Mouse (Mus musculus) lung, embryonic 14.5 days (tissue): Measurements from ENCODE around the gene Dock9. TPM values are rescaled to one million over a fixed set of nuclear protein-coding genes. Genes with fewer than 3 reads are reported as not detected.

Source experiments
- ATAC-seq: fragments of 200-750 bp; cut with Nextera tagmentation; 2 replicates; pipeline ENCODE4 v1.8.0; 2017; ENCODE audit warnings: mild to moderate bottlenecking, moderate TSS enrichment, moderate library complexity; ENCODE audit not compliant: insufficient read depth
- DNase-seq: peaks from one replicate; pipeline ENCODE4 v3.0.0-alpha.2; 2015
- H3K27ac ChIP-seq: fragments of 300-500 bp; sonication (generic); 2 replicates; pipeline ENCODE4 v1.5.1; 2014; ENCODE audit warnings: low read depth, mild to moderate bottlenecking, moderate library complexity
- H3K27me3 ChIP-seq: fragments of 300-500 bp; sonication (generic); 2 replicates; pipeline ENCODE4 v1.6.1; 2014; ENCODE audit warnings: low read length, control low read depth; ENCODE audit not compliant: insufficient read depth
- H3K36me3 ChIP-seq: fragments of 300-500 bp; sonication (generic); 2 replicates; pipeline ENCODE4 v1.6.1; 2014; ENCODE audit warnings: control low read depth; ENCODE audit not compliant: insufficient read depth
- H3K4me1 ChIP-seq: fragments of 300-500 bp; sonication (generic); 2 replicates; pipeline ENCODE4 v1.6.1; 2014; ENCODE audit warnings: antibody characterized with exemption, control low read depth; ENCODE audit not compliant: insufficient read depth
- H3K4me2 ChIP-seq: fragments of 300-500 bp; sonication (generic); 2 replicates; pipeline ENCODE4 v1.6.1; 2014; ENCODE audit warnings: mild to moderate bottlenecking
- H3K4me3 ChIP-seq: fragments of 300-500 bp; sonication (generic); 2 replicates; pipeline ENCODE4 v1.5.1; 2014; ENCODE audit warnings: low read depth, low read length
- H3K9ac ChIP-seq: fragments of 300-500 bp; sonication (generic); 2 replicates; pipeline ENCODE4 v1.6.1; 2014
- H3K9me3 ChIP-seq: fragments of 300-500 bp; sonication (generic); 2 replicates; pipeline ENCODE4 v1.6.1; 2016; ENCODE audit warnings: low read depth, low read length, control low read depth
- CTCF ChIP-seq: IDR thresholded peaks from 2 replicates; pipeline ENCODE4 v1.5.1; 2016; ENCODE audit warnings: antibody characterized with exemption, low read depth
- WGBS: fragments of 180-500 bp; shearing (Covaris S2); extraction: QIAGEN DNeasy Blood & Tissue Kit; methylation state at CpG from one replicate; pipeline ENCODE4 v1.1.7; 2014; 5-methylcytosine and 5-hydroxymethylcytosine counted together
- polyA plus RNA-seq: library from polyadenylated mRNA; unstranded; fragments of >200 nt; fragmentation: Nextera tagmentation; extraction: Ambion mirVana; gene quantifications from 2 replicates; pipeline ENCODE4 v1.2.1, GENCODE M21; 2014

The Dock9 gene
- polyA plus RNA-seq, 1 experiment from 2014 or later, result 14.6 TPM

GRCm38 (mm10) chr14:121563954-121564353 lies 233.7 kb downstream of the Dock9 start:
- H3K27ac ChIP-seq, result no peak overlapping the region
- no peaks in the 10 kb centered on the region for H3K27me3 ChIP-seq
- no peak overlapping the region for H3K4me2 ChIP-seq
- 0 out of 2 replicates have a peak, but pooled peaks cover 3% of the 10 kb centered on the region for H3K36me3 ChIP-seq
- no peaks in the 10 kb centered on the region for H3K9me3 ChIP-seq
- H3K9ac ChIP-seq, result no peak overlapping the region
- no peak overlapping the region for H3K4me3 ChIP-seq
- TF ChIP-seq CTCF, result no peak
- 75% methylated on average over 4 of the region's 4 CpGs for WGBS
- H3K4me1 ChIP-seq, result no peaks in the 10 kb centered on the region
- DNase-seq (no peak), ATAC-seq (no peak)

GRCm38 (mm10) chr14:121559026-121559425 lies 238.6 kb downstream of the Dock9 start:
- no peak for ATAC-seq

GRCm38 (mm10) chr14:121556401-121557315 lies 241.0 kb downstream of the Dock9 start:
- Histone ChIP-seq H3K36me3 (peaks cover 10% of the 10 kb centered on the region; the same call in 1 of the 2 replicates), H3K4me2 (no peak overlapping the region), H3K27me3 (no peaks in the 10 kb centered on the region), H3K27ac (no peak overlapping the region), H3K9ac (no peak overlapping the region), H3K4me1 (no peaks in the 10 kb centered on the region), H3K9me3 (no peaks in the 10 kb centered on the region), H3K4me3 (no peak overlapping the region)
- TF ChIP-seq CTCF, result no peak
- 81% methylated on average over 21 of the region's 21 CpGs for whole genome bisulfite sequencing
- DNase-seq (no peak), ATAC-seq (no peak)

More at GRCm38 (mm10) chr14:121559026-121559425, 238.6 kb downstream of the Dock9 start:
- H3K4me2 ChIP-seq, result no peak overlapping the region
- peak; percentile 11 for DNase-seq
- H3K4me3 ChIP-seq, result no peak overlapping the region
- no peaks in the 10 kb centered on the region for H3K4me1 ChIP-seq
- no peak overlapping the region for H3K9ac ChIP-seq
- no peak overlapping the region for H3K27ac ChIP-seq
- 69% methylated on average over 13 of the region's 13 CpGs for WGBS
- TF ChIP-seq CTCF, result no peak
- H3K36me3 ChIP-seq, result peaks cover 10% of the 10 kb centered on the region; the same call in 1 of the 2 replicates
- no peaks in the 10 kb centered on the region for H3K27me3 ChIP-seq
- no peaks in the 10 kb centered on the region for H3K9me3 ChIP-seq

DNA sequence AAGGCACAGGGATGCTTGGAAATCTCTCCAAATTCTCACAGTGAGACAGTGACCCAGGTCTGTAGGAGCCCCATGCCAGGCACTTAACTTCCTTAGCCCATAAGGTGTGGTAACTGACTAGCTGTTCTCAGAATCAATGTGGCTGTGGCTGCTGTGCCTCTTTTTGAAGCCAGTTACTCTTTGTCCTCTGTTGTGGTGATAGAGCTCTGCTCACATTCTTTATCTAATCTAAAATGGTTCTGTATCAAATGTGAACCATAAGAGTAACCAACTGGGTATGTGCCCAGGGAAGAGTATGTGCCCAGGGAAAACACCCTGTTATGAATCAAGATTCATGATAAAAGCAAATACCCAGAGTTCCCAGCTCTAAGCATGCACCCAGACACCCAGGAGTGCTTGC lies 243.9 kb downstream of the Dock9 start:
- no peak for DNase-seq
- H3K4me2 ChIP-seq, result no peak overlapping the region
- no peaks in the 10 kb centered on the region for H3K9me3 ChIP-seq
- peaks cover 3% of the 10 kb centered on the region; the same call in 1 of the 2 replicates for H3K4me1 ChIP-seq
- H3K9ac ChIP-seq, result no peak overlapping the region
- TF ChIP-seq CTCF, result no peak
- no peaks in the 10 kb centered on the region for H3K27me3 ChIP-seq
- ATAC-seq, result no peak
- no peak overlapping the region for H3K27ac ChIP-seq
- H3K4me3 ChIP-seq, result no peak overlapping the region
- peaks cover 10% of the 10 kb centered on the region; the same call in 1 of the 2 replicates for H3K36me3 ChIP-seq

DNA sequence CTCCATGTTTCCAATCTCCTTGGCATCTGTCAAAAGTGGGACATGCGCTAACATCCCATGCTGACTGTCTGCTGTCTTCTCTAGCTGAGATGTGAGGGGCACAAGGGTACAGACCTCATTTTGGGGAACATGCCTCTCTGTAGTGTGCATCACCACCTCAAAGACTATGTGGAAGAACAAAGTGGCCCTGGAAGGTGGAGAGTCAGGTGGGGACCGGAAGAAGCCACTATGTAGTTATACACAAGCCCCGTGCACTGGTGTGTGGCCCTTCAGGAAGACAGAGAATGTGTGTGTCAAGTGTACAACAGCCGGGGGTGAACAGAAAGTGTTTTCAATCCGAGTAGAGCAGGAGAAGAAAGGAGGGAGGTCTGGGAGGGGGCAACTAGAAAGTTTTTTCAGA lies 245.1 kb downstream of the Dock9 start:
- H3K9me3 ChIP-seq, result no peaks in the 10 kb centered on the region
- no peak overlapping the region for H3K4me2 ChIP-seq
- no peak overlapping the region for H3K4me3 ChIP-seq
- H3K4me1 ChIP-seq, result peaks cover 3% of the 10 kb centered on the region
- 73% methylated on average over 5 of the region's 5 CpGs for WGBS
- DNase-seq, result no peak
- H3K27ac ChIP-seq, result no peak overlapping the region
- no peaks in the 10 kb centered on the region for H3K27me3 ChIP-seq
- H3K9ac ChIP-seq, result no peak overlapping the region
- peaks cover 10% of the 10 kb centered on the region; the same call in 1 of the 2 replicates for H3K36me3 ChIP-seq
- TF ChIP-seq CTCF, result no peak
- no peak for ATAC-seq

- Histone ChIP-seq H3K9ac (no peak overlapping the region), H3K27ac (peak overlapping the region; percentile 24; the same call in 1 of the 2 replicates), H3K4me2 (no peak overlapping the region), H3K36me3 (peaks cover 14% of the 10 kb centered on the region; the same call in 1 of the 2 replicates), H3K27me3 (no peaks in the 10 kb centered on the region), H3K9me3 (no peaks in the 10 kb centered on the region), H3K4me3 (no peak overlapping the region), H3K4me1 (peaks cover 9% of the 10 kb centered on the region)
- WGBS, result 58% methylated on average over 6 of the region's 6 CpGs
- no peak for TF ChIP-seq CTCF
- ATAC-seq (peak; percentile 39; the same call in 1 of the 2 replicates), DNase-seq (no peak)
These were observed 247.8 kb downstream of the Dock9 start for GRCm38 (mm10) chr14:121549834-121550233.

DNA sequence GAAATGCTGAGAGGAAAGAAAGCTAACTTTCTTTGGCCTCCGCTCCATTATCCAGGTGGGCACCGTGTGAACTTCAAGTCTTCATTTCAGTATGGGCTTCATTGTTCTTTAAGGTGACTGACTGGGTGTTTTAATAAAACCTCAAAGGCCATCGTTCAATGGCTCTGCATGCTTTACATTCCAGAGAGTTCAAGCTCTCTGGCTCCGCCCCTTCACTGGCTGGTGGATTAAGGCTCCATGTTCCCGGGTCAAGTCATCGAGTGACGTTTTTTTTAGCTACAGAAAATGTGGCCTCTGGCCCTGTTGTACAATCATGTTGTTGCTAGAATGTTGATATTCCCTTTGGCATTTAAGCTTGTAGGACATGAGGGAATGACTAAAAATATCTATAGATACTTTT lies 249.9 kb downstream of the Dock9 start:
- peak; percentile 72 for DNase-seq
- no peaks in the 10 kb centered on the region for H3K9me3 ChIP-seq
- no peaks in the 10 kb centered on the region for H3K27me3 ChIP-seq
- H3K4me2 ChIP-seq, result no peak overlapping the region
- peaks cover 9% of the 10 kb centered on the region for H3K4me1 ChIP-seq
- TF ChIP-seq CTCF, result no peak
- peak overlapping the region; percentile 78 for H3K27ac ChIP-seq
- WGBS, result 47% methylated on average over 7 of the region's 7 CpGs
- peaks cover 11% of the 10 kb centered on the region; the same call in 1 of the 2 replicates for H3K36me3 ChIP-seq
- no peak overlapping the region for H3K9ac ChIP-seq
- peak; percentile 13; the same call in 1 of the 2 replicates for ATAC-seq
- no peak overlapping the region for H3K4me3 ChIP-seq
